Mouse (Mus musculus) megakaryocyte, embryonic 14.5 days (primary cell): ENCODE measurements around the gene Ccdc122. TPM values are rescaled to one million over a fixed set of nuclear protein-coding genes. Genes with fewer than 3 reads are reported as not detected.
A peak's percentile ranks its signal among the peaks of the same experiment; 100 is the strongest.
"Not testable (repeated sequence)": the region's sequence is repeated elsewhere in the genome, so short reads cannot be mapped to it uniquely, and the experiment has no call there.

ENCODE experiments used
- H3K27me3 ChIP-seq: replicated peaks from 2 replicates; pipeline ENCODE3; 2012; ENCODE audit warnings: inconsistent platforms
- H3K36me3 ChIP-seq: replicated peaks from 2 replicates; pipeline ENCODE3; 2012; ENCODE audit warnings: low read length, inconsistent platforms, mixed read lengths
- H3K4me1 ChIP-seq: 2 replicates; pipeline ENCODE4 v1.6.1; 2012; ENCODE audit warnings: inconsistent platforms
- H3K4me3 ChIP-seq: replicated peaks from 2 replicates; pipeline ENCODE3; 2012; ENCODE audit warnings: moderate library complexity, mild to moderate bottlenecking, inconsistent platforms
- H3K9me3 ChIP-seq: 2 replicates; pipeline ENCODE4 v1.6.1; 2012; ENCODE audit warnings: inconsistent platforms
- FLI1 ChIP-seq: IDR thresholded peaks from 2 replicates; pipeline ENCODE4 v1.6.1; 2012; ENCODE audit warnings: low read length, inconsistent platforms, mixed read lengths
- GATA1 ChIP-seq: IDR thresholded peaks from 3 replicates; pipeline ENCODE4 v1.6.1; 2012; ENCODE audit warnings: mixed read lengths, low read length, inconsistent platforms, borderline replicate concordance
- polyA plus RNA-seq: library from polyadenylated mRNA; stranded (reverse); fragments of >175 nt; gene quantifications from 2 replicates; pipeline ENCODE4 v1.2.3, GENCODE M21; 2012; ENCODE audit warnings: low replicate concordance; ENCODE audit not compliant: insufficient read depth

Ccdc122 gene
- 1.2 TPM in 1 of 2 replicates, not detected in the other for polyA plus RNA-seq

DNA sequence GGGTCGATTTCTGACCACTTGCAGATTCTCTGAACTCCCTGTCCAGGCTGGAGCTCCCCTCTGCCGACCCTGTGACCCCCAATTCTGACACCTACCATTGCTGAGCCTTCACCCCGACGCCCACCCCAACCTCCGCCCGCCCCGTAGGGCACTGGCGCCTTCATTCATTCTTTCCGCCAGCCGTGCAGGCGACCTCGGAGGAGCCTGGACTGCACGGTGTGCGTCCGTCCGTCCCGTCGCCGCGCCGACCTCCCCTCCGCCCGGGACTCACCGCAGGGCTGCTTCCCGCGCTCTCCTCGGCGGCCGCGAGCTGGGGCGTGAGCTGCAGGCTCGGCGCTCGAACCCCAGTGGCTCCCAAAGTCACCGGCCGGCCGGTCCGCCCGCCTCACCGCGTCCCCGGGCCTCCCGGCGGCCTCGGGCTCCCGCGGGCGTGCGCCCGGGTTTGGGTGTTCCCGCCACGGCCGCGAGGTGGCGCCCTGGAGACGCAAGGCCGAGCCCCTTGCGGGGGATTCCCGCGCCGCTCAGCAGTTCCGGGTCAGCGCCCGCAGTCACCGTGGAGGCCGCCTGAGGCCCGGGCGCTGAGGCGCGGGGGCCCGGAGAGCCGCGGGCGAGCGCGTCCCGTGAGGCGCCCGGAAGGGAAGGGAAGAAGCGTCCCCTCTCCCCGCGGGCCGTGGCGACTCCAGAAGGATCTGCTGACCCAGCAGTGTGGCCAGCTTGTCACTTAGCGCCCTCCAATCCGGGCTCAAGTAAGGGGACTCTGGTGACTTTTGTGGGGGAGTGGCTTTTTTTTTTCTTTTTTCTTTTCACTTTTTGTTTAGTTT is at the start of gene Ccdc122, which contains the start of gene Lacc1:
Gene Ccdc122 (plus strand): TSS at position 547 of the 821 bp plus-strand sequence.
Gene Lacc1 (minus strand): TSS at position 679 of the 821 bp plus-strand sequence.
- no peaks in the 10 kb centered on the region for H3K36me3 ChIP-seq
- peaks cover 6% of the 10 kb centered on the region for H3K27me3 ChIP-seq
- H3K4me3 ChIP-seq, result peak within 1 kb of the TSS; percentile 94
- H3K9me3 ChIP-seq, result no peaks in the 10 kb centered on the region
- no peak for TF ChIP-seq GATA1
- H3K4me1 ChIP-seq, result peaks cover 31% of the 10 kb centered on the region

DNA sequence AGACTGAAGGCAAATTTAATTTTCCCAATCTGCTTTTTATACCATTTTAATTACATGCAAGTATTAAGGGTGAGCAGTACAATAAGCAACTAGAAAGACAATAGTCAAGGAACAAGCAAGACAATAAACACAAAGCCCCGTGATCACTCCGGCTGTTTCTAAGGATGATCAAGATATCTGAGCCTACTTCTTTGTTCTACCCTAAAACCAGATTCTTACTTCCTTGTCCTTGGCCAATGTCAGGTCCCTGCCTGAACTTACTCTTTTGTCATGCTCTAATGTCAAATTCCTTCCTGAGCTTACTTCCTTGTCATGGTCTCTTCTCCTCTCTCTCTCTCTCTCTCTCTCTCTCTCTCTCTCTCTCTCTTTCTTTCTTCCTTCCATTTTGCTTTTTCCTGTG is 46.2 kb upstream of the Ccdc122 start:
- peaks cover 11% of the 10 kb centered on the region; the same call in 1 of the 2 replicates for H3K4me1 ChIP-seq
- H3K36me3 ChIP-seq, H3K27me3 ChIP-seq, H3K9me3 ChIP-seq, H3K4me3 ChIP-seq: not testable (repeated sequence)

GRCm38 (mm10) chr14:77004740-77005139 is 31.8 kb upstream of the Ccdc122 start:
- no peak for TF ChIP-seq GATA1
- peaks cover 2% of the 10 kb centered on the region; the same call in 1 of the 2 replicates for H3K9me3 ChIP-seq
- no peaks in the 10 kb centered on the region for H3K27me3 ChIP-seq
- no peaks in the 10 kb centered on the region for H3K36me3 ChIP-seq
- peaks cover 23% of the 10 kb centered on the region for H3K4me1 ChIP-seq
- no peak overlapping the region for H3K4me3 ChIP-seq

GRCm38 (mm10) chr14:77005566-77005965 is 31.0 kb upstream of the Ccdc122 start:
- peaks cover 23% of the 10 kb centered on the region for H3K4me1 ChIP-seq
- peaks cover 2% of the 10 kb centered on the region; the same call in 1 of the 2 replicates for H3K9me3 ChIP-seq
- no peak overlapping the region for H3K4me3 ChIP-seq
- H3K36me3 ChIP-seq, result no peaks in the 10 kb centered on the region
- TF ChIP-seq FLI1 (no peak), GATA1 (no peak)
- H3K27me3 ChIP-seq, result no peaks in the 10 kb centered on the region

DNA sequence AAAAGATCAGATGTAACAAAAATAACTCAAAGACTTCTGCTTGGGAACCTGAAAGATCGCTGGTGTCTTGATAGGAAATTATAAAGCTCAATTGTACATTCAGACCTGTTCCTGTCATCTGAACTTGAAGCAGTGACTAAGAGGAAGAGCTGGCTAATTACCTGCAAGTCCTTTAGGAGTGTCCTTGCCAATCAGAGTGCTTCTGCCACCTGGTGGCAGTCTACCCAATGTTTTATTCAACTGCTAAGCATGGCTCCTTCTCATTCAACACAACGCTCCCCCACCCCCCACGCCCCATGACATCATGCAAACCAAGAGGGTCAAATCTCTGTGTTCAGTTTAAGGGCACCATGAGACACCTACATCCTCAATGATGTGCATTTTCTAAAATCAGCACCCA is 28.3 kb upstream of the Ccdc122 start:
- Histone ChIP-seq H3K4me1 (peaks cover 20% of the 10 kb centered on the region), H3K9me3 (no peaks in the 10 kb centered on the region), H3K4me3 (no peak overlapping the region), H3K27me3 (peaks cover 1% of the 10 kb centered on the region), H3K36me3 (no peaks in the 10 kb centered on the region)
- TF ChIP-seq GATA1, result no peak

DNA sequence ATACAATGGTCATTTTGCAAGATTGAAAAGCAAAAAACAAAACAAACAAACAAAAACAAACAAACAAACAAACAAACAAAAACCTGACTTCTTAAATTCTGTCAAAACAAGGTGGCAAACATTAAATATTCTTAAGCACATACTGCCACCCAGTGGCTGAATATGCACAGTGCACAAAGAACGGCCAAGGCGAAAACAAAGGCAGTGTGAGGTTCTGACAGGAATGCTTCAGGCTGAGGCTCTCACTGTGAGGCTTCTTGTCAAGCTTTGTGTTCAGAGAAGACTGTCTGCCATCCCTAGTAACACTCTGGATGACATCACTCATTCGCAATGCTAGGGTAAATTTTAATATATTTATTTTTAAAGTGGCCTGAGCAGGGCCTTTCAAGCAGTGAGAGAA is 24.8 kb upstream of the Ccdc122 start:
- no peaks in the 10 kb centered on the region for H3K9me3 ChIP-seq
- no peaks in the 10 kb centered on the region for H3K36me3 ChIP-seq
- H3K4me3 ChIP-seq, result no peak overlapping the region
- TF ChIP-seq GATA1, result no peak
- no peak for TF ChIP-seq FLI1
- H3K4me1 ChIP-seq, result peaks cover 13% of the 10 kb centered on the region
- peaks cover 1% of the 10 kb centered on the region for H3K27me3 ChIP-seq

- H3K4me1 ChIP-seq, H3K4me3 ChIP-seq, H3K36me3 ChIP-seq, H3K9me3 ChIP-seq, H3K27me3 ChIP-seq: not testable (repeated sequence)
Observed at GRCm38 (mm10) chr14:77016783-77017182, 19.8 kb upstream of the Ccdc122 start.

DNA sequence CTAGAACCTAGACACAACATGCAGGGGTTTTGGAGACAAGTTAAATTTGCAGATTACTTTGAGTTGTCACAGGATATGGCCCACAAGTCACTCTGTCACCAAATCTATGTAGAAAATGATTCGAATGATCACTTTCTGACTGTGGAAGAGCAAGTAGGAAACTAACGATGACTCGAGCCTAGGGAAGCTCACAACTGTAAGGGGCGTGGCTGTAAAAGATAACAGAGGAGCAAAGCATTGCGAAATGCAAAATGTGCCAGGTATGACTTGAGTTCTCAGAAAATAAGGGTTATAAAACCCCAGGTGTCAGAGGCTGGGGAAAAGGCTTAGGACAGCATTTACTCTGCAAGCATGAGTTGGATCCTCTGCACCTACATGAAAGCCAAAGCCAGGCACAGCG is 19.4 kb upstream of the Ccdc122 start:
- no peak for TF ChIP-seq FLI1
- no peak for TF ChIP-seq GATA1

DNA sequence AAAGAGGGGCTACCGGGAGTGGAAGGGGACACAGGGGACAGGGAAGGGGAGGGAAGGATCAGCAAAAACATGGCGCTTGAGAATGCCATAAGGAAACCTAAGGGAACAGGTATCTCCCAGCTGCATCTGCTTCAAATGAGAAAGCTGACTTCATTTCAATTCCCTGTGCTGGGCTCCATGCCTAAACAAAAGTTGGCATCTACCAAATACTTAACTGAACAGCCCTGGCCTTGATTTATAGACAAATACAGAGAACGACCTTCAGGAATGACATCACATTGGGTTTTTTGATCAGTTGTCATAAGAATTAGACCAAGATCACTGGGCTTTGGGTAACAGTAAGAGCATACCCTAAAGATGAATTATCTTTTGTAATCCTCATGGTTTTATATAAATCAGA is 12.1 kb upstream of the Ccdc122 start:
- Histone ChIP-seq H3K9me3 (no peaks in the 10 kb centered on the region), H3K4me1 (peaks cover 4% of the 10 kb centered on the region), H3K36me3 (no peaks in the 10 kb centered on the region), H3K4me3 (no peak overlapping the region), H3K27me3 (peaks cover 2% of the 10 kb centered on the region)
- TF ChIP-seq FLI1 (no peak), GATA1 (no peak)

More for the DNA sequence above, 19.4 kb upstream of the Ccdc122 start:
- Histone ChIP-seq H3K4me1 (0 out of 2 replicates have a peak, but pooled peaks cover 3% of the 10 kb centered on the region), H3K9me3 (no peaks in the 10 kb centered on the region), H3K27me3 (peaks cover 8% of the 10 kb centered on the region), H3K36me3 (no peaks in the 10 kb centered on the region), H3K4me3 (no peak overlapping the region)

- peaks cover 9% of the 10 kb centered on the region for H3K4me1 ChIP-seq
- no peaks in the 10 kb centered on the region for H3K27me3 ChIP-seq
- H3K36me3 ChIP-seq, result no peaks in the 10 kb centered on the region
- H3K4me3 ChIP-seq, result no peak overlapping the region
- H3K9me3 ChIP-seq, result no peaks in the 10 kb centered on the region
- no peak for TF ChIP-seq FLI1
- TF ChIP-seq GATA1, result no peak
Observed at GRCm38 (mm10) chr14:77029319-77030054, 7.1 kb upstream of the Ccdc122 start.
